In genomic region chr4:150079244-150079643, GRCm38 (mm10) we compare ENCODE assay signal across 23 mouse cellular contexts. TPM values are rescaled to one million over a fixed set of nuclear protein-coding genes. Genes with fewer than 3 reads are reported as not detected.
A peak's percentile ranks its signal among the peaks of the same experiment; 100 is the strongest.
DNase-seq lines count a peak whose midpoint lies in the region; ATAC-seq and TF ChIP-seq lines count a peak whose summit lies in the region.
"Had no signal": no experiment of that assay in that cellular context is flagged by ENCODE, and none has a peak within 500 bp of the region (broad histone marks: within the 10 kb centered on the region; RNA-seq: fewer than 3 reads in every experiment).

No protein-coding gene starts in this region.

- H3K9me3 ChIP-seq in heart, postnatal 0 days (replicated peaks; ENCODE audit: control insufficient read depth, low read length) = no peaks in the 10 kb centered on the region
- H3K9me3 ChIP-seq: hindbrain, embryonic 15.5 days; intestine, embryonic 15.5 days; neural tube, embryonic 12.5 days had no signal

- H3K4me1 ChIP-seq in heart, postnatal 0 days (ENCODE audit: control insufficient read depth, insufficient read depth) = no peaks in the 10 kb centered on the region; the same call in 1 of the 2 replicates
- H3K4me1 ChIP-seq: hindbrain, embryonic 15.5 days; neural tube, embryonic 12.5 days had no signal

- DNase-seq in cerebellum, postnatal 10 days = peak; percentile 53 to 55
- no peak for DNase-seq in cerebellum, adult 11-12 months
- no peak for DNase-seq in heart, postnatal 0 days (ENCODE audit: low spot score)
- no peak for DNase-seq in heart, adult 18-20 months
- peak; percentile 64 for DNase-seq in retina, postnatal 1 day
- no peak for DNase-seq in retina, embryonic 14.5 days (ENCODE audit: low spot score)
- no peak for DNase-seq in layer of hippocampus, adult 18-20 months (ENCODE audit: low spot score in 2 of 2)
- DNase-seq: adrenal gland, postnatal 14 days; cerebellum, adult 9-11 months; forebrain, postnatal 0 days; gastrocnemius, postnatal 25 days; kidney, adult 8-10 months; kidney, postnatal 10 days; liver, postnatal 0 days; midbrain, embryonic 14.5 days; thymus, postnatal 36 days had no signal

- ATAC-seq in heart, postnatal 0 days (ENCODE audit: insufficient read depth, low read depth) = peak; percentile 72
- ATAC-seq: forebrain, postnatal 0 days; intestine, embryonic 15.5 days; liver, postnatal 0 days had no signal

- H3K9ac ChIP-seq in heart, postnatal 0 days (replicated peaks; ENCODE audit: low read depth, low read length) = no peak overlapping the region
- H3K9ac ChIP-seq: forebrain, postnatal 0 days; hindbrain, embryonic 15.5 days; intestine, embryonic 15.5 days; limb, embryonic 12.5 days; liver, postnatal 0 days; neural tube, embryonic 12.5 days had no signal

- no peaks in the 10 kb centered on the region for H3K27me3 ChIP-seq in heart, postnatal 0 days (ENCODE audit: control insufficient read depth, insufficient read depth, low read length)
- H3K27me3 ChIP-seq: hindbrain, embryonic 15.5 days; intestine, embryonic 15.5 days; limb, embryonic 12.5 days had no signal

- H3K4me3 ChIP-seq in heart, postnatal 0 days (ENCODE audit: low read depth, low read length) = no peak overlapping the region
- H3K4me3 ChIP-seq: heart, adult 2 months; hindbrain, embryonic 15.5 days; intestine, embryonic 15.5 days; limb, embryonic 12.5 days; neural tube, embryonic 12.5 days had no signal

- H3K27ac ChIP-seq in heart, postnatal 0 days (ENCODE audit: low read depth) = no peak overlapping the region
- H3K27ac ChIP-seq: heart, adult 2 months; hindbrain, embryonic 15.5 days; limb, embryonic 12.5 days; neural tube, embryonic 12.5 days had no signal

- no peak for TF ChIP-seq CTCF in heart, postnatal 0 days (IDR thresholded peaks at IDR 0.05; ENCODE audit: low read depth)

- no peak overlapping the region for H3K4me2 ChIP-seq in heart, postnatal 0 days (ENCODE audit: low read depth, low read length)
- H3K4me2 ChIP-seq: hindbrain, embryonic 15.5 days; intestine, embryonic 15.5 days; limb, embryonic 12.5 days; liver, embryonic 11.5 days; neural tube, embryonic 12.5 days had no signal

- 32% methylated on average over 7 of the region's 7 CpGs for WGBS in heart, postnatal 0 days

- no peaks in the 10 kb centered on the region for H3K36me3 ChIP-seq in heart, postnatal 0 days (replicated peaks; ENCODE audit: control insufficient read depth, insufficient read depth, low read length)
- H3K36me3 ChIP-seq: hindbrain, embryonic 15.5 days; intestine, embryonic 15.5 days; limb, embryonic 12.5 days; neural tube, embryonic 12.5 days had no signal

- no peak for TF ChIP-seq EP300 in heart, postnatal 0 days (IDR thresholded peaks at IDR 0.05; ENCODE audit: low read depth)

RNA-seq across cellular contexts. Expression of gene Gpr157, which starts 7.9 kb away (rescaled TPM):
- total RNA-seq in heart, postnatal 0 days (2014; rRNA removed; ENCODE audit: low replicate concordance) = 15.0 and 23.3 TPM in 2 replicates
- 4.3 and 4.5 TPM in 2 replicates for polyA plus RNA-seq in heart, postnatal 0 days (2015; fragmentation: Nextera tagmentation; extraction: Ambion mirVana)
- total RNA-seq in heart, adult 18-20 months (2021) = 10 to 100 TPM; 36.5 to 43.7 TPM
- 1 to 10 TPM; 1.2 to 1.5 TPM for total RNA-seq in layer of hippocampus, adult 18-20 months (2021)

RNA-seq across cellular contexts. Expression of gene Slc2a5, which starts 39.8 kb away (rescaled TPM):
- total RNA-seq in heart, postnatal 0 days (2014; rRNA removed; ENCODE audit: low replicate concordance) = 0.58 TPM in 1 of 2 replicates, not detected in the other
- polyA plus RNA-seq in heart, postnatal 0 days (2015; fragmentation: Nextera tagmentation; extraction: Ambion mirVana) = 0.42 and 0.59 TPM in 2 replicates
- under 1 TPM in 1 of 2 experiments, not detected in 1; 0.41 TPM for total RNA-seq in heart, adult 18-20 months (2021)
- total RNA-seq in layer of hippocampus, adult 18-20 months (2021) = 1 to 10 TPM; 4.9 to 6.0 TPM
- total RNA-seq: megakaryocyte-erythroid progenitor cell, adult 5-6 weeks had no signal

Comparison
In these comparisons a context has a peak if more than half of its experiments do, and no peak if none do; other contexts are left out.
1. DNase-seq: peak in cerebellum, postnatal 10 days (2 of 2) and retina, postnatal 1 day (single experiment); none in cerebellum, adult 11-12 months (single experiment), heart, postnatal 0 days (single experiment), heart, adult 18-20 months (0 of 2), retina, embryonic 14.5 days (single experiment) and layer of hippocampus, adult 18-20 months (0 of 2).